ENCODE assay signal across 28 mouse cellular contexts in the genomic region with DNA sequence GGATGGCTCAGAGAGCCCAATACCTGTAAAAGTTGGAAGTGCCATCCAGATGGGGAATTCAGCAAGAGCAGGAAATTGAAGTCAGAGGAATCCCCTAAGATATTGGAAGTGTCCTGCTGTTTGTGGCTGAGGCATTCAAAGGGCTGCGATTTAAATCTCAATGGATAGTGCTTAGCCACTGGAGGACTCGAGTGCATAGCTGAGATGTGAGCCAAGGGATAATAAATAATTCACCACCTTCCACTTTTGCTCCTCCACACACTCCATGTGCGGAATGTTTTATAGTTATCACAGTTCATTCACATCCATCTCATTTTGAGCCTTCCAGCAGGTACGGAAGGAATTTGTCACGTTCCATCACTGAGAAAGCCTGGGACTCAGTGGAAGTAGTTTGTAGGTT.
"Had no signal": no experiment of that assay in that cellular context is flagged by ENCODE, and none has a peak within 500 bp of the region (broad histone marks: within the 10 kb centered on the region; RNA-seq: fewer than 3 reads in every experiment).

No protein-coding gene starts in this region.

- H3K27ac ChIP-seq: heart, adult 2 months; heart, embryonic 13.5 days; heart, embryonic 15.5 days; hindbrain, embryonic 10.5 days; hindbrain, embryonic 12.5 days; hindbrain, embryonic 14.5 days; intestine, embryonic 15.5 days; limb, embryonic 12.5 days; liver, embryonic 13.5 days had no signal

- DNase-seq: gastrocnemius, postnatal 14 days; gastrocnemius, postnatal 36 days; heart, adult 11 months; heart, adult 2 months; heart, postnatal 14 days; heart, postnatal 36 days; kidney, adult 18-20 months; kidney, adult 8-10 months; kidney, postnatal 10 days; kidney, postnatal 25 days; kidney, postnatal 4 days; layer of hippocampus, adult 9-11 months; layer of hippocampus, postnatal 36 days; left cerebral cortex, postnatal 4 days; liver; liver, embryonic 13.5 days had no signal

- H3K9me3 ChIP-seq: heart, embryonic 13.5 days; heart, embryonic 15.5 days; hindbrain, embryonic 10.5 days; hindbrain, embryonic 12.5 days; intestine, embryonic 15.5 days; limb, embryonic 12.5 days; liver, embryonic 13.5 days had no signal

- H3K36me3 ChIP-seq: heart, embryonic 13.5 days; heart, embryonic 15.5 days; hindbrain, embryonic 10.5 days; hindbrain, embryonic 12.5 days; intestine, embryonic 15.5 days; limb, embryonic 12.5 days; liver, embryonic 13.5 days had no signal

- H3K27me3 ChIP-seq: heart, embryonic 15.5 days; hindbrain, embryonic 12.5 days; intestine, embryonic 15.5 days; liver, embryonic 13.5 days had no signal

- ATAC-seq: hindbrain, embryonic 16.5 days; inflammation-experienced regulatory T-cells, adult 6 months; intestine, embryonic 15.5 days; intestine, postnatal 0 days had no signal

- H3K4me2 ChIP-seq: heart, embryonic 11.5 days; heart, embryonic 13.5 days; heart, embryonic 15.5 days; hindbrain, embryonic 12.5 days; hindbrain, embryonic 14.5 days; intestine, embryonic 15.5 days; limb, embryonic 12.5 days; liver, embryonic 11.5 days; liver, embryonic 13.5 days had no signal

- H3K4me3 ChIP-seq: heart, adult 2 months; heart, embryonic 13.5 days; heart, embryonic 15.5 days; hindbrain, embryonic 10.5 days; hindbrain, embryonic 12.5 days; intestine, embryonic 15.5 days; limb, embryonic 12.5 days; liver, embryonic 13.5 days had no signal

- H3K9ac ChIP-seq: heart, embryonic 13.5 days; heart, embryonic 15.5 days; hindbrain, embryonic 12.5 days; hindbrain, embryonic 14.5 days; intestine, embryonic 15.5 days; limb, embryonic 12.5 days; liver, embryonic 13.5 days had no signal

- H3K4me1 ChIP-seq: heart, embryonic 13.5 days; heart, embryonic 15.5 days; hindbrain, embryonic 12.5 days; intestine, embryonic 15.5 days; liver, embryonic 13.5 days had no signal
